Mouse (Mus musculus) natural killer cell, adult 2 months (primary cell): Measurements from ENCODE around the gene Lyar.

ENCODE experiments used
- DNase-seq, 2 experiments: peaks; one replicate each; pipeline ENCODE4 v3.0.0; 2022; ENCODE audit warnings: low spot score in 2 of 2

Gene Lyar

GRCm38 (mm10) chr5:38220328-38220912 is at the start of gene Lyar, which contains the start of gene Zbtb49:
Gene Lyar (plus strand): TSS chr5:38220470.
Gene Zbtb49 (minus strand): TSS chr5:38220457.
- DNase-seq = peak; percentile 93 to 94

- no peak for DNase-seq
These were observed 46.5 kb upstream of the Lyar start for GRCm38 (mm10) chr5:38173766-38174165.

GRCm38 (mm10) chr5:38174256-38174912 is 45.9 kb upstream of the Lyar start:
- DNase-seq = no peak

DNA sequence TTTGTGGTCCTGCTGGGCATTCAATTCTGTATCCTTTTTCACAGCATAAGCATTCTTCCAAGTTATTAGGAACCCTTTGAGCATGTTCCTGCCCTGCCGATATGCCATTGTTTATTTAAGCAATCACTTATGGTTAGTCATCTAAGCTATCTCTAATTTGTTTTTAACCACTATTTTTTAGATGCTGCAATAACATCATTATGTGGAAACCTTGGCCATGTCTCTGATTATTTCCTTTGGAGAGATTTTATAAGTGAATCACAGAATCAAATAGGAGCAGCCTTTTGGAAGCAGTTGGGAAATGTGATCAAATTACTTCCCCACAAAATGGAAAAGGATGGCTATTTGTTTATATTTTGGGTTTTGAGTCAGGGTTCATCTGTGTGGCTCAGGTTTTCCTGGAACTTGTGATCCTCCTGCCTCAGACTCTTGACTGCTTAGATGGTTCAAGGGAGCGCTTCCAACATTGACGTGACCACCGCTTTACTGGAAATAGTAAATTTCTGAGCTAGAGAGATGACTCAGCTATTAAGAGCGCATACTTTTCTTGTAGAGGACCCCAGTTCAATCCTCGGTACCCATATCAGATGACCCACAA is 35.5 kb upstream of the Lyar start:
- no peak for DNase-seq

DNA sequence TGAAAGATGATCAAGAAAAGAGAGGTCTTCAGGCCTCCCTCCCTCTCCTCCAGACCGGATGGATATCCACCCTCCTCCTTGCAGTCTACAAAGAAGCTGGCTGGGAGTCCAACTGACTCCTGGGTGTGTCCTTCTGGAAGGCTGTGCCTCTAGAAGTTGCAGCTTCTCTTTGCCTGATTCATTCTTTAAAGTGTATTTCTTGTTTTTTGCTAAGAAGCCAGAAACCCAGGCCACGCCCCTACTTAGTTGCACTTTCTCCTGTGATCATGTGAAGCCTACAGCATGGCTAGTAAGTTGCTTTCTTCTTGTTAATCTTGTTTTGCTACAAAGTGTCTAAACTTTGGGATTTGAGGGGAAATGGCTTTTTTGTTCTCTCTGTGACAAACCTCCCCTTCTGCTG is 33.3 kb upstream of the Lyar start:
- DNase-seq = no peak

- DNase-seq = no peak
These were observed 29.4 kb upstream of the Lyar start for GRCm38 (mm10) chr5:38190907-38191306.

DNA sequence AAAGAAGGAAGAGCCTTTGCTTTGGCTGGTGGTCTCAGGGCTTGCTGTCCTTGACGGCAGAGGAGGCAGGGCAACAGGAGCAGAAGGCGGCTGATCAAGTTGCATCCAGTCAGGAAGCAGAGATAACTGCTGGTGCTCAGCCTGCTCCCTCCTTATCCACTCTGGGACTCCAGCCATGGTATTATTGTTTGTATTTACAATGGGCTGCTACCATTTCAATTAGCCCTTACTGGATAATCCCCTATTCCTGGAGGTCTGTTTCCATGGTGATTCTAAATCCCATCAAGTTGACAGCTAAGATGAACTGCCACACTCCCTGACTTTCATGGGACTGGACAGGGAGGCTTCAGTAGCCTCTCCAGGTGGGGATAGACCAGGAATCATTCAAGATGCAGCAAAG is 25.3 kb upstream of the Lyar start:
- DNase-seq = no peak

DNA sequence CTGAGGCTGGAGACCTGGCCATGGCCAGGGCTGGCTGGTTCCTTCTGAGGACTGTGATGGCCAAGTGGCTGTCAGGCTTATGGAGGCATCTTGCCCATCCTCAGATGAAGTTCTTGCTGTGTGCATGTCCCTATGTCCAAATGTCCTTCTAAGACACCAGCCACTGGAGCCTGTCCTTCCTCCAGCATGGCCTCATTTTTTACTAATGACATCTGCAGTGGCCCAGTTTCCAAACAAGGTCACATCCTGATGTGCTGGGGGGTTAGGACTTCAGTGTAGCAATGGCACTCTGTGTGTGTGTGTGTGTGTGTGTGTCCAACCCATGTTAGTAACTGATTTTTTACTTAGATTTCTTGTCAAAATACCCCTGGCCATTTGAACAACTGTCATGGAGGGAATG is 24.3 kb upstream of the Lyar start:
- DNase-seq = no peak

DNA sequence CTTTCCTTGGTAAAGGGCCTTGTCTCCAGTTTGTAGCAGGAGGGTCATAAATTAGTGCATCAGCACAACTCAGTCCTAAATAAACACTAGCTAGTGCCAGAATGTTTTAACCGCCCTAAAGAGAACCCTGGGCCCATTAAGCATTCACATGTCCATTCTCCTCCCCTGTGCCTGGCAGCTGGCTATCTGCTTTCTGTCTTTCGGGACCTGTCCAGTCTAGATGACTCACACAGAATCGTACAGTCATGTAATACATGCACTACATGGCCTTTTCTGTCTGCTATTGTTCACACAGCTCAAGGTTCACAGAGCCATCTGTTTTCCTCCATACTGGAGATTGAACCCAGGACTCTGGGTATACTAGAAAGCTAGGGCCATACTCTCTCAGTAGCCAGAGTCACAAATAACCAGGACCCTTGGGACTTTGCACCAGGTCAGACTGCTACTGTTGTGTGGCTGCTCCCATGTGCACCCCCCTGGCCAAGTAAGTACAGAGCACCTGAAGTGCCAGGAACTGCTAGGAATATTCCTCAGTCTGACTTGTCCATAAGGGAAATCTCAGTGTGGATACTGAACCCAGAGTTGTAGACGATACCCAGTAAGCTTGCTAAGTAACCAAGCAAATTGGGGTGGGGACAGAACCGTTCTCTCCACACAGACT is 23.3 kb upstream of the Lyar start:
- DNase-seq = no peak

DNA sequence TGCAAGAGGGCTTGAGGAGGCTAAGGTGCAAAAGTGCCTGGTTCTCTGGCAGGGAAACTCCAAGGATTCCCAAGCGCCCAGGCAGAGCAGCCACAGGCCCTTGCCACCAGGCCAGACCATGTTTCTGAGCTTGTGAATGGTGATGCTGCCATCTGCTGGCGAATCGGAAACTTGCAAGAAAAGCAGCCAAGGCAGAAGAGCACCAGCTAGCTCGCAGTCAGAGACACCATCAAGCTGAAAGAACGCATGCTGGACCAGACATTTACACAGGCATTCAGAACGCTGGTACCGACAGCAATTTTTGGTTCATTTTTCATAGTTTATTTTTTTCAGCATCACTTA is 22.8 kb upstream of the Lyar start:
- peak; percentile 32 to 64 for DNase-seq

- DNase-seq = no peak
These were observed 20.6 kb upstream of the Lyar start for GRCm38 (mm10) chr5:38199686-38200085.

DNA sequence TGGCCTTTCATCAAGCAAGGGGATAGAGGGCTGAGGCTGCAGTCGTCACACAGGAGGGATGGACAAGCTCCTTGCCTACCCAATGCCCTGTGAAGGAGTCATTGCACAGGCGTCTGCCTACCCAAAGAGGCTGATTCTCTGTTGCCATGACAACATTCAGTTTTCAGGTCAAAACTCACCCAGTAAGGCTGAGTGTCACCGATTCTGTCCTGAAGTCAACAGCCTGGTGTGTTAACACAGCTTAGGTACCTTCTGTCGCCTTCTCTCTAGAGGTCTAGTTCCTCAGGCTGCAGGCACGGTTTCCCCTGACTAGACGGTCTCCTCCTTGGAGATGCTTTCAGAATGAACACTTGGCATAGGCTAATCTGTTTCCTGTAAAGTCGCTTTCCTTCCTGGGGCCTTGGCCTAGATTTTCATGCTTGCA is 15.0 kb upstream of the Lyar start:
- no peak for DNase-seq

DNA sequence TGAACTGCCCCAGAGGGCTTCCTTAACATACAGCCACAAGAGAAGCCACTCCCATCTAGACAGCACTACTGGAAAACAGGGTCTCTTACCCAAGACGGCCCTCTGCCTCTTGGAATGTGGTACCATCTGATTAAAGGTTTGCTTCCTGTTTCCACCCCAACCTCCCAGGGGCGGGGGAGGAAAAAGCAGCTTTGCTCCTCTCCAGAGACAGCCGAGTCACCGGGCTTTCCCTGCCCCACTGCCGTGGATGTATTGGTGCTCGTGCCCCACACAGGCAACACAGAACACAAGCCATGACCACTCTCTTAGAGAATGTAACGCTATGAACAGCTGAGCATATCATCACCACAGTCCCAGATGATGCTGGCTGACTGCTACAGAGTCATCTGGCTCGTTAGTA is 11.3 kb upstream of the Lyar start:
- DNase-seq = no peak

DNA sequence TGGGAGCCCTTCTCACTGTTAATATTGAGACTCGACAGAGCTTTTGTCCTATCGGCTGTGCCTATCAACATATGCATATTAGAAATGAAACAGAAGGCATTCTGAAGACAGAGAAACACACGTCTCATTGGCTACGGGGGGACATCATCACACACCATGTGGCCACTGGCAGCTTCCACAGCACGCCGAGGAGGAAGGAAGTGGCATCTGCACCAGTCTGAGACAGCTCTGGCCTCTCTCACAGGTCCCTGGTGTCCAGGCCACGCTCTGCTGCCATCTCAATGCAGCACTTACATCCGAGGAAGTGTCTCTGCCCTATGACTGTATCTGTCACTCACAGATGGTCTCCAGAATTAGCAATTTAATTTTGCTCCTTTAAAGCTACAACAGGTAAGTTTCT is 8.6 kb upstream of the Lyar start:
- DNase-seq = peak; percentile 22 to 72

DNA sequence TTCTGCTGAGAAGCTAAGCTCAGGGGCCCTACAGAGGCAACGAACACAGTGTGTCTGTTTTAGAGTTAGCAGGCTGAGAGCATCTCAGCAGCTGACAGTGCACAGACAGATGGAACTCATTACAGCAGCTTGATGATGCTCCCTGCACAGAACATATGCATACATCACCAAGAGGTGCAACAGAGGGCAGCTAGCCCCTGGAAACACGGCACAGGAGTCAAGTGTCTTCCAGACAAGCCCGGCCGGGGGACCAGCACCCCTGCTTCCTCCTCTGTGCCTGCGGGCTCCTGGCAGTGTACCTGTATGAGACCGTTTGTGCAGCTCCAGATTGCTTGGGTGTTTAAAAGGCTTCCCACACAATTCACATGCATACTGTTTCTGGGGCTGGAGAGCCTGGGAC is 7.3 kb upstream of the Lyar start:
- no peak for DNase-seq

DNA sequence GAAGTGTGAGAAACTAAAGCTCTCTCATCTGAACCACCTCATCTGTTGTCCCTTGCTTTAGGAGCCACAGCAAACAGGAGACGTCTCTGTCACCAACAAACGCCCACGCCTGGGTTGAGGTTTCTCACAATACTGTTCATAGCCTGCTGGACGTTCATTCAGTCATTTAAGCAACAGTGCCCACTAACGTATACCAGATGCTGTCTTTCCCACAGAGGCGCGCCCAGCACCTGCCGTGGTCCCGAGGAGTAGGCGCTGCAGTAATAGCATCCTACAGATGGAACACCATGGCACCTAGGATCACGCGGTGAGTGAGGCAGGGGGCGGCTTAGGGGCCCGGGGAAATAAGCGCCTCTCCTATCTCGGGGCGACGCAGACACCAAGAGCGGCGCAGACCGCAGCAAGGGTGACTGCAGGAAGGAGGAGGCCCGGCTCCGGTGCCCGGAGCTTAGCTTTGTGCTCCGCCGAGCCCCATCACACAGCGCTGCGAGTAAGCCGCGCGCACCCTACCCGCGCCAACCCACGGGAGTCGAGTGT is 431 bp upstream of the Lyar start:
- DNase-seq = peak; percentile 45 to 55

GRCm38 (mm10) chr5:38235422-38235821 is 15.2 kb downstream of the Lyar start:
- peak; percentile 36 to 61 for DNase-seq

DNA sequence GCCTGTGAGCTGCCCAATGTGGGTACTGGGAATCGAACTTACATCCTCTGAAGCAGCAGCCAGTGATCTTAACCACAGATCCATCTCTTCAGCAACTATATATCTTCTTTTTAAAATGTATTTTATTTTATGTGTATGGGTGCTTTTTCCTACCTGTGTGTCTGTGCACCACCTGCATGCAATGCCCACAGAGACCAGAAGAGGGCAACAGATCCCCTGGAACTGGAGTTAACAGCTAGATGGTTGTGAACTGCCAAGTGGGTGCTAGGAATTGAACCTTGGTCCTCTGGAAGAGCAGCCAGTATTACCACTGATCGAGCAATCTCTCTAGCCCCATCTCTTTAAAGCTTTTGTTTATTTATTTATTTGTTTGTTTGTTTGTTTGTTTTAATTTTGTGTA is 16.4 kb downstream of the Lyar start:
- DNase-seq = no peak

GRCm38 (mm10) chr5:38240727-38241472 is 20.6 kb downstream of the Lyar start:
- no peak for DNase-seq

- no peak for DNase-seq
These were observed 21.2 kb downstream of the Lyar start for GRCm38 (mm10) chr5:38241473-38241834.

GRCm38 (mm10) chr5:38241966-38242365 is 21.7 kb downstream of the Lyar start:
- DNase-seq = no peak

- DNase-seq = no peak
These were observed 34.9 kb downstream of the Lyar start for GRCm38 (mm10) chr5:38255195-38255594.
